Mouse (Mus musculus): ENCODE measurements around the gene Cpeb2.

Gene Cpeb2

GRCm38 (mm10) chr5:43325561-43325960 is 92.6 kb downstream of the Cpeb2 start:
- DNase-seq (ENCODE audit: low read depth) = no peak

GRCm38 (mm10) chr5:43328579-43328978 is 95.6 kb downstream of the Cpeb2 start:
- no peak for DNase-seq (ENCODE audit: low read depth)

DNA sequence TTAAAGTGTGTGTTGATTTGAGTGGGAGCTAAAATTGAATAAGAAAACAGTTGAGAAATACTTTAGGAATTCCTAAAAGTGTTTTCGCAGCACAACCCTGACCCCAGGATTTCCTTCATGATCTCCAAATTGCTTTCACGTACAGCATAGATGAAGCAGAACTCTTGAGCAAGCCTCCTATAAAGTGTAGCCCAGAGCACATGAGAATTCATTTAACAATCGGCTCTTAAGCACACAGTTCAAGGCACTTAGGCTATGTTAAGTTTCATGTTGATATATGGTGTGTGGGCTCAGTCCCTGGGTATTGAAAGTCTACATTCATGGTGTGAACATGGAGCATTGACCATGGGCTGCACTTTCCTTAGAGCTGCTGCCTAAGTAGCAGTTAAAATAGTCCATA is 97.3 kb downstream of the Cpeb2 start:
- no peak for DNase-seq (ENCODE audit: low read depth)

DNA sequence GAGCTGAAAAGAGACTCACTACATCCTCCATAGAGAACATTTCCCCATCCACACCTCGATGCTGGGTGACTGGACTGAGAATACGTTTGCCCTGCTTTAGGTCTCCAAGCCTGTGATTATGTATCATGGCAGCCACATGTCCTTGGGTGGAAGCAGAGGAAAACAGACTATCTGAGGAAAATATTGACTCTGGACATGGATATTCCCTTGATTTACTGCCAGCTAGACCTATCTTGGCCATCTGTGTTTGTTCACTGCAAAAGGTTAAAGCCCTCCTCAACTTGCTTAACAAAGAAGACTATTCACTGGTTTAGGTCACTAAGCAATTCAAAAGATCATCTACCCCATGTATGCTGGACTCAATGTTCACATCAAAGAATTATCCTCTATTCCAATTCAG is 101.5 kb downstream of the Cpeb2 start:
- no peak for DNase-seq (ENCODE audit: low read depth)

GRCm38 (mm10) chr5:43337212-43337611 is 104.2 kb downstream of the Cpeb2 start:
- no peak for DNase-seq (ENCODE audit: low read depth)

- DNase-seq (ENCODE audit: low read depth) = no peak
These were observed 106.0 kb downstream of the Cpeb2 start for GRCm38 (mm10) chr5:43338771-43339475.
